Mouse (Mus musculus) heart, postnatal 0 days (tissue): Measurements from ENCODE around the gene Bcat1.

Experiments
- CTCF ChIP-seq: IDR thresholded peaks from 2 replicates; pipeline ENCODE4 v1.5.1; 2016; ENCODE audit warnings: antibody characterized with exemption, control low read depth, low read depth
- EP300 ChIP-seq: IDR thresholded peaks from 2 replicates; pipeline ENCODE4 v1.6.1; 2016; ENCODE audit warnings: antibody characterized with exemption, low read depth

GRCm38 (mm10) chr6:145075548-145076224, at the start of gene Bcat1:
- TF ChIP-seq EP300 (no peak), CTCF (no peak)
